ENCODE assay signal across 25 mouse cellular contexts in genomic region chr16:90096011-90096410, GRCm38 (mm10).
"Had no signal": no experiment of that assay in that cellular context is flagged by ENCODE, and none has a peak within 500 bp of the region (broad histone marks: within the 10 kb centered on the region; RNA-seq: fewer than 3 reads in every experiment).

No protein-coding gene starts in this region.

- DNase-seq: gastrocnemius, adult 2 months; gastrocnemius, postnatal 10 days; gastrocnemius, postnatal 36 days; heart, adult 11 months; heart, adult 2 months; heart, postnatal 14 days; heart, postnatal 36 days; kidney, adult 11 months; kidney, adult 2 months; kidney, adult 9 months; kidney, postnatal 14 days; kidney, postnatal 36 days; layer of hippocampus, adult 9-11 months; layer of hippocampus, postnatal 36 days; left cerebral cortex, postnatal 4 days had no signal

- H3K27ac ChIP-seq: gastrocnemius, adult 2 months; heart, adult 2 months; heart, embryonic 13.5 days; heart, embryonic 15.5 days; hindbrain, embryonic 13.5 days; hindbrain, embryonic 15.5 days; hindbrain, postnatal 0 days; kidney, embryonic 15.5 days; kidney, postnatal 0 days; liver, embryonic 12.5 days had no signal

- H3K36me3 ChIP-seq: heart, embryonic 13.5 days; heart, embryonic 15.5 days; hindbrain, embryonic 13.5 days; hindbrain, embryonic 15.5 days; kidney, embryonic 15.5 days; limb, embryonic 13.5 days; limb, embryonic 15.5 days; liver, embryonic 12.5 days had no signal

- H3K27me3 ChIP-seq: heart, embryonic 13.5 days; heart, embryonic 15.5 days; hindbrain, embryonic 13.5 days; hindbrain, embryonic 15.5 days; kidney, embryonic 15.5 days; limb, embryonic 13.5 days; limb, embryonic 15.5 days; liver, embryonic 12.5 days had no signal

- H3K4me3 ChIP-seq: gastrocnemius, adult 2 months; heart, adult 2 months; heart, embryonic 13.5 days; heart, embryonic 15.5 days; hindbrain, embryonic 13.5 days; hindbrain, embryonic 15.5 days; kidney, embryonic 15.5 days; limb, embryonic 13.5 days; limb, embryonic 15.5 days; liver, embryonic 12.5 days had no signal
